Mouse (Mus musculus): ENCODE measurements around the gene Vav2. TPM values are rescaled to one million over a fixed set of nuclear protein-coding genes. Genes with fewer than 3 reads are reported as not detected.

Gene Vav2
- total RNA-seq (2021) = 10 to 100 TPM; 11.0 to 11.8 TPM

GRCm38 (mm10) chr2:27426855-27427457, at the start of gene Vav2:
Gene Vav2 (minus strand): TSS chr2:27427033.
- peak; percentile 73 to 80 for DNase-seq (ENCODE audit: low spot score in 2 of 2)
- intact Hi-C loops (cut with DNase I) = no loop called here

- DNase-seq (ENCODE audit: low spot score in 2 of 2) = peak; percentile 94 to 95
- intact Hi-C loops (cut with DNase I) = loop anchor here (2.0 kb wide), 2 partner anchors 33 to 39 kb away; partner anchors contain the start of genes Brd3os and Wdr5
These were observed 48.9 kb upstream of the Vav2 start for GRCm38 (mm10) chr2:27475495-27476302.

DNA sequence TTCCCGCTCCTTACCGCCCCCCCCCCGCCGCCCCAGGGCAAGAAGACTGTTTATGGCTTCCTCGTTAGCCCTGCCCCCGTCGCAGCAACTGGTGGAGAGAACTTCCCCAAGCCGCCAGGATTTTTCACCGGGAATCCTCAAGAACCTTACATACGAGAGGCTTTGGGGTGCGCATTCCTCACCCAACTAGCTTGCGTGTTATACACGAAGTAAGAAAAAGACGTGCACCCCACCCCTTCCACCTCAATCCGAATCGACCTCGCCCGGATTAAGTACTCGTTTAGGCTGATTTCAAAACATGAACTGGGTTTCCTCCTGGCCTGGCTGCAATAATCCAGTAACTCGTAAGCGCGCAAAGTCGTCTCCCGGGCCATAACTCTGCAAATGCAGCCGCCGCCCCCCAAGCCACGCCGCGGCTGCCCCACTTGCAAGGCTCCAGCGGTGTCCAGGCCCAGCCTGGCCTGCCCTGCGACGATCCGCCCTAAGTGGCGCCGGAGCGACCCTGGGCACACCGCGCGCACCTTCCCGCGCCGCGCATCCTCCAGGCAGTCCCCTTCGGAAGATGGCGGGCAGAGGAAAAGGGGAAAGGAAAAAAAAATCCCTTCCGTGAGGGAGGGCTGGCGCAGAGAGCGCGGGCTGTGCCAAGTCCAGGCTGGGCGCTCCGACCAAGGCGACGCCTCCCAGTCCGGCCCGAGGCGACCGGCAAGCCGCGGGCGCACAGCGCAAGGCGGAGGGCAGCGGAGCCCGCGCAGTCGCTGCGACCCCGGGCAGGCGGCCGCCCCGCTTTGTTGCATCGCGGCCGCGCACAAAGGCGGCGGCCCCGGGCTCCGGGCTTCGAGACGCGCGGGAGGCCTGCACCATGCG, 48.0 kb upstream of the Vav2 start:
- peak in 1 of 2 experiments; percentile 16 for DNase-seq (ENCODE audit: low spot score in 2 of 2)
- intact Hi-C loops (cut with DNase I) = loop anchor here (2.0 kb wide), 2 partner anchors 32 to 40 kb away; partner anchors contain the start of genes Brd3os and Wdr5

- DNase-seq (ENCODE audit: low spot score in 2 of 2) = no peak
- intact Hi-C loops (cut with DNase I) = loop anchor here (2.0 kb wide), 2 partner anchors 31 to 41 kb away; partner anchors contain the start of genes Brd3os and Wdr5
These were observed 47.1 kb upstream of the Vav2 start for GRCm38 (mm10) chr2:27473911-27474310.

DNA sequence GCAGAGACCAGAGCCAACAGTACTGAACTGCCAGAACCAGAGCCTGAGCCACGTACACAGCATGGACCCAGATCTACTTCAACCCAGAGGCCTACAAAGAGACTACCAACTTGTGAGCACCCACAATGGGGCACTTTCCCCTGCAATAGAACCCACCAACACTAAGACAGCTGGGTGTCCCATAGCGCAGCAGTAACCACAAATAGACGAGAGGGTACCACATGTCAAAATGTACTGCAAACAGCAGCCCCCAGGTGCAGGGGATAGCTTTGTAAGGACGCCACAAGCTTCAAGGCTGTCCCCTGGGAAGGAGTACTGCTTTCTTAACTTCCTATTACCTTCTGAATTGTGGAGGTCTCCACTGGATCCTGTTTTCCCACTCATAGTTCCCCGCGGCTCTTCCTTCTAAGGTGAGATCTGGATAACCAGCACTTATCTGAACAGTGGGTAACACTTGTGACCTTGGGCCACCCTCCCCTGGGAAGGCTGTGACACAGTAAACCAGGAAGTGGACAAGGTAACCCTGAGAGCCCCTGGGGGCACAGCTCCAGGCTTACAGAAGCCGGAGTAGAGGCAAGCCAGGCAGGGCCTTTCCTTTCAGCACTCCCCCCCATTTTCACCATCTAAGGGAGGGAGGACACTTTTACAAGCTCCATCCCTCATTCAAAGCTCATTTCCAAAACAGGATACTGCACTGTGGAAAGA, 46.4 kb upstream of the Vav2 start:
- intact Hi-C loops (cut with DNase I) = no loop called here
- no peak for DNase-seq (ENCODE audit: low spot score in 2 of 2)

DNA sequence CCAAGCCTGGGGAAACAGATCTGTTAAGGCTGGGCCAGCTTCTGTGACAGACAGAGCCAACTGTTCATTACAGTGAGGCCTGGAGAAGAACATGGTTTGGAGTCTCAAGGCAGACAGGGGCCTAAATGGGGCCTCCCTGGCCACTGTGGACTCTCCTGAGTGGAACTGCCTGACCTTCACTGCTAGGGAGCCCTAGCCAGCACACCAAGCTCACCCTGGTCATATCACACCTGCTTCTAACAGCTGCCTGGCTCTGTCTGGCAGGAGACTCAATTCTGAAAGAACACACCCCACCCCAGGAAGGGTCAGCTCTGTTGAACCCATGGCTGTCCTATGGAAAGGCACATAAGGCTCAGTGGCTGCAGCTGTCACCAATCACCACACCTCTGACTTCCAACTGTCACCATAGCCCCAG, 44.3 kb upstream of the Vav2 start:
- no peak for DNase-seq (ENCODE audit: low spot score in 2 of 2)
- intact Hi-C loops (cut with DNase I) = no loop called here

- intact Hi-C loops (cut with DNase I) = no loop called here
- DNase-seq (ENCODE audit: low spot score in 2 of 2) = no peak
These were observed 43.7 kb upstream of the Vav2 start for GRCm38 (mm10) chr2:27470535-27470934.

- no peak for DNase-seq (ENCODE audit: low spot score in 2 of 2)
- intact Hi-C loops (cut with DNase I) = no loop called here
These were observed 43.1 kb upstream of the Vav2 start for GRCm38 (mm10) chr2:27469991-27470355.

- DNase-seq (ENCODE audit: low spot score in 2 of 2) = no peak
- intact Hi-C loops (cut with DNase I) = no loop called here
These were observed 42.6 kb upstream of the Vav2 start for GRCm38 (mm10) chr2:27469292-27469990.

DNA sequence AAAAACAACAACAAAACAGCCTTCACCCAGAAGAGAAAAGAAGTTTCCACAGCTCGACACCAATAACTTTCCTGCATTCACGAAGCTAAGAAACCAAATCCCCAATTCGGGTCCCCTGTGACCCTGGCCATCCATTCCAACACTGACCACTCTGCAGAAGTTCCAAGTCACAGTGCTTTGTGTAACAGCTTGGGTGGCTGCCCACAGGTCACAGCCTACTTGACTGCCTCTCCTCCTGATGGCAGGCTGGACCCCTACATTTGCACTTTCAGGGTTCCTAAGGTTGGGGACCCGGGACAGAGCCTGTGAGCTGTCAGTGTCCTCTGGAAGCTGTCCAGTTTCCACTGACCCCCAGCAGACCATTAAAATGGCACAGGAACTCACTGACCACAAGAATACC, 36.1 kb upstream of the Vav2 start:
- intact Hi-C loops (cut with DNase I) = no loop called here

GRCm38 (mm10) chr2:27461881-27462660, 35.2 kb upstream of the Vav2 start:
- intact Hi-C loops (cut with DNase I) = no loop called here
- no peak for DNase-seq (ENCODE audit: low spot score in 2 of 2)

More for the DNA sequence above, 36.1 kb upstream of the Vav2 start:
- no peak for DNase-seq (ENCODE audit: low spot score in 2 of 2)

DNA sequence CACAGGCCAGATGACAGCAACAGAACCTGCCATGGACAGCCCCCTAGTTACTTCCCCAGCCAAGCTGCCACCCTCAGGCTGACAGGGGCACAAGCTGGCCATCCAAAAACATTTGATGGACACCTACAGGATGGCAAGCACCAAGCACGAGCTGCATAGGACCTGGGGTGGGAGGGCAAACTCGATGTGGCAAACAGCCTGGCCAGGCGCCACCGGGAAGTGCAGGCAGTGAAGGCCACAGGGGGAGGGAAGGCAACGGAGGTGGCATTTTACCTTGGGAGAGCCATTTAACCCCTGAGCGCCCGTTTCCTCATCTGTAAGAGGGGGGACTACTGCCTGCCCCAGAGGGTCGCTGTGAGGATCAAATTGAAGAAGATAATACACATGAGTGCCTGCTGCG, 33.8 kb upstream of the Vav2 start:
- intact Hi-C loops (cut with DNase I) = no loop called here
- no peak for DNase-seq (ENCODE audit: low spot score in 2 of 2)

DNA sequence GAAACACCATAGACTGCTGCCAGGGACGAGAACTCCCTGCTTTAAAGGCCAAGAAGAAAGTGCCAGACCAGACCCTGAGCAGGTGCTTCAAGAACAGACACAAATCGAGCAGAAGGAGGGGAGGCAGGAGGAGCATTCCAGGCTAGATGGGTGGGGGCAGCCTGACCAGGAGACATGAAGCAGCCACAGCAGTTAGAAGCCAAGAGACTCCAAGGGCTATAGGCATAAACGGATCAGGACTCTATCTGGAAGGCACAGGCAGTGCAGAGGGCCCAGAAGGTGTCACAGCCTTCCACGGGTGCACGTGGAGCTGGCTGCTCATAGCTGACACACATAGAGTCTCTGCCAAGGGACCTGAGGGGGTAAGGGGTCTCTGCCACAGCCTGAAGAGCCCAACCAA, 33.3 kb upstream of the Vav2 start:
- intact Hi-C loops (cut with DNase I) = no loop called here

GRCm38 (mm10) chr2:27459735-27460134, 32.9 kb upstream of the Vav2 start:
- intact Hi-C loops (cut with DNase I) = no loop called here
- DNase-seq (ENCODE audit: low spot score in 2 of 2) = peak in 1 of 2 experiments; percentile 15

More for the DNA sequence above, 33.3 kb upstream of the Vav2 start:
- no peak for DNase-seq (ENCODE audit: low spot score in 2 of 2)

GRCm38 (mm10) chr2:27450226-27450625, 23.4 kb upstream of the Vav2 start:
- intact Hi-C loops (cut with DNase I) = no loop called here
- DNase-seq (ENCODE audit: low spot score in 2 of 2) = peak in 1 of 2 experiments; percentile 40

DNA sequence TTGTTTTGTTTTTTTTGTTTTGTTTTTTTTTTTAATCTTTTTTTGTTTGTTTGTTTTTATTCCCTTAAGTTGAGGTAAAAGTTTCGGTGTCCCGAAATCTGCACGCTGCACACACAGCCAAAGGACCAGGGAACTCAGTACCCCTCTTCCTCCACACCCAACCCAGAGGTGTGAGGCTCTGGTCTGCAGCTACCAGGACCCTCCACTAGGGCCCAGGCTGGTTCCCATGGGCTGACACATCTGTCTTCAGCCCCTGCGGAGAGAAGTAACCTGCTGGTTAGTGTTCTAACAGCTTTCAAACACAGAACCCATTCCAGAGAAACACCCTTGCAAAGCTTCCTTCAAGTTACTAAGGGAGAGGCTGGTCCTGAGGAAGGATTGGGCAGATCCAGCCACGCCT, 20.9 kb upstream of the Vav2 start:
- DNase-seq (ENCODE audit: low spot score in 2 of 2) = no peak
- intact Hi-C loops (cut with DNase I) = loop anchor here (10.0 kb wide), 1 partner anchor 317 kb away; no protein-coding TSS in a partner anchor

GRCm38 (mm10) chr2:27446812-27447211, 20.0 kb upstream of the Vav2 start:
- intact Hi-C loops (cut with DNase I) = loop anchor here (10.0 kb wide), 1 partner anchor 318 kb away; no protein-coding TSS in a partner anchor
- DNase-seq (ENCODE audit: low spot score in 2 of 2) = no peak

- intact Hi-C loops (cut with DNase I) = loop anchor here (10.0 kb wide), 1 partner anchor 319 kb away; no protein-coding TSS in a partner anchor
- no peak for DNase-seq (ENCODE audit: low spot score in 2 of 2)
These were observed 19.1 kb upstream of the Vav2 start for GRCm38 (mm10) chr2:27445910-27446309.
